Mouse (Mus musculus): ENCODE results near the gene Gm3526. TPM values are rescaled to one million over a fixed set of nuclear protein-coding genes. Genes with fewer than 3 reads are reported as not detected.

The Gm3526 gene
- not detected for polyA plus RNA-seq (2015; fragmentation: Illumina TruSeq; extraction: RNeasy Lipid Tissue Mini Kit (QIAGEN cat#74804); ENCODE audit: insufficient read depth, low read depth, low replicate concordance)

GRCm38 (mm10) chr14:5260480-5260879, at the start of gene Gm3526:
Gene Gm3526 (minus strand): TSS chr14:5260580.

Other genes starting within 250 kb of the Gm3526 start
- gene Gm3298, start 244.7 kb downstream of the Gm3526 start, polyA plus RNA-seq (2015; fragmentation: Illumina TruSeq; extraction: RNeasy Lipid Tissue Mini Kit (QIAGEN cat#74804); ENCODE audit: insufficient read depth, low read depth, low replicate concordance): not detected
- not detected for gene 4930555G01Rik, start 210.0 kb downstream of the Gm3526 start, polyA plus RNA-seq (2015; fragmentation: Illumina TruSeq; extraction: RNeasy Lipid Tissue Mini Kit (QIAGEN cat#74804); ENCODE audit: insufficient read depth, low read depth, low replicate concordance)
- not detected for gene Gm8281, start 189.5 kb downstream of the Gm3526 start, polyA plus RNA-seq (2015; fragmentation: Illumina TruSeq; extraction: RNeasy Lipid Tissue Mini Kit (QIAGEN cat#74804); ENCODE audit: insufficient read depth, low read depth, low replicate concordance)
- gene Gm8279, start 129.1 kb downstream of the Gm3526 start, polyA plus RNA-seq (2015; fragmentation: Illumina TruSeq; extraction: RNeasy Lipid Tissue Mini Kit (QIAGEN cat#74804); ENCODE audit: insufficient read depth, low read depth, low replicate concordance): not detected
- not detected for gene Gm3317, start 96.0 kb downstream of the Gm3526 start, polyA plus RNA-seq (2015; fragmentation: Illumina TruSeq; extraction: RNeasy Lipid Tissue Mini Kit (QIAGEN cat#74804); ENCODE audit: insufficient read depth, low read depth, low replicate concordance)
- not detected for gene Gm8271, start 74.8 kb downstream of the Gm3526 start, polyA plus RNA-seq (2015; fragmentation: Illumina TruSeq; extraction: RNeasy Lipid Tissue Mini Kit (QIAGEN cat#74804); ENCODE audit: insufficient read depth, low read depth, low replicate concordance)
- gene Gm3542, start 74.3 kb upstream of the Gm3526 start, polyA plus RNA-seq (2015; fragmentation: Illumina TruSeq; extraction: RNeasy Lipid Tissue Mini Kit (QIAGEN cat#74804); ENCODE audit: insufficient read depth, low read depth, low replicate concordance): not detected
- gene Gm3500, start 128.5 kb upstream of the Gm3526 start, polyA plus RNA-seq (2015; fragmentation: Illumina TruSeq; extraction: RNeasy Lipid Tissue Mini Kit (QIAGEN cat#74804); ENCODE audit: insufficient read depth, low read depth, low replicate concordance): not detected
- not detected for gene Gm3194, start 194.9 kb upstream of the Gm3526 start, polyA plus RNA-seq (2015; fragmentation: Illumina TruSeq; extraction: RNeasy Lipid Tissue Mini Kit (QIAGEN cat#74804); ENCODE audit: insufficient read depth, low read depth, low replicate concordance)
- gene Gm8246, start 217.2 kb upstream of the Gm3526 start, polyA plus RNA-seq (2015; fragmentation: Illumina TruSeq; extraction: RNeasy Lipid Tissue Mini Kit (QIAGEN cat#74804); ENCODE audit: insufficient read depth, low read depth, low replicate concordance): not detected
- not detected for gene Gm3187, start 223.6 kb upstream of the Gm3526 start, polyA plus RNA-seq (2015; fragmentation: Illumina TruSeq; extraction: RNeasy Lipid Tissue Mini Kit (QIAGEN cat#74804); ENCODE audit: insufficient read depth, low read depth, low replicate concordance)
- not detected for gene Gm3488, start 241.1 kb upstream of the Gm3526 start, polyA plus RNA-seq (2015; fragmentation: Illumina TruSeq; extraction: RNeasy Lipid Tissue Mini Kit (QIAGEN cat#74804); ENCODE audit: insufficient read depth, low read depth, low replicate concordance)

Data from pancreas, adult 10 weeks (tissue).